Mouse (Mus musculus): ENCODE measurements around the gene Snrpb2. TPM values are rescaled to one million over a fixed set of nuclear protein-coding genes. Genes with fewer than 3 reads are reported as not detected.

Snrpb2 gene
- polyA plus RNA-seq, 2 experiments, result 17.1 to 40.2 TPM

DNA sequence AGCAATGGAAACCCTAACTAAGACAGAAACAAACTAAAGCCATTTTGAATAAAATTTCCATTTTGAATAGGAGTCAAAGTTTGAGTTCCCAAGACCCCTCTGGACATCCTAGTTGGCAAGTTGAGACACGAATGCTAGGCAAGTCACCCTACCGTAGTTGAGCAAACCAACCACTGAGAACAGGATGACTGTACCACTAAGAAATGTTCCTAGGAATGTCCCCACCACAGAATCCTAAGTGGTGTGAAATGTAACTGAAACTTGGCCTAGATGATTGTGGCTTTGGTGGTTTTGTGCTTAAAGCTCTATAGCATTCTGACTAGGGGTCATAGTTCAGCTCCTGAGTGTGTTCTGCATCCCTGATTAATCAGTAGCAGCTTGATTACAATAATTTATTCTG lies 39.5 kb upstream of the Snrpb2 start:
- 73% methylated on average over 2 of the region's 2 CpGs for WGBS (ENCODE audit: insufficient replicate concordance)
- Histone ChIP-seq H3K36me3 (replicated peaks; ENCODE audit: control insufficient read depth, insufficient read depth, low read depth) (no peaks in the 10 kb centered on the region), H3K4me2 (ENCODE audit: low read depth) (no peak overlapping the region), H3K9me3 (ENCODE audit: control insufficient read depth, low read length) (no peaks in the 10 kb centered on the region), H3K4me1 (replicated peaks; ENCODE audit: control insufficient read depth in 2 of 2, insufficient read depth in 2 of 2, low read length in 1 of 2) (no peaks in the 10 kb centered on the region), H3K4me3 (ENCODE audit: insufficient read depth in 1 of 2, low read depth in 2 of 2, low read length in 2 of 2) (no peak overlapping the region), H3K27ac (no peak overlapping the region), H3K9ac (replicated peaks) (no peak overlapping the region), H3K27me3 (ENCODE audit: control insufficient read depth, insufficient read depth, low read length) (no peaks in the 10 kb centered on the region)
- DNase-seq (ENCODE audit: low read depth in 3 of 3, low spot score in 3 of 3), result no peak
- no peak for ATAC-seq (ENCODE audit: insufficient read depth)
- no peak for TF ChIP-seq EP300 (IDR thresholded peaks at IDR 0.05; ENCODE audit: low read depth)
- TF ChIP-seq CTCF (IDR thresholded peaks at IDR 0.05; ENCODE audit: low read depth), result no peak

DNA sequence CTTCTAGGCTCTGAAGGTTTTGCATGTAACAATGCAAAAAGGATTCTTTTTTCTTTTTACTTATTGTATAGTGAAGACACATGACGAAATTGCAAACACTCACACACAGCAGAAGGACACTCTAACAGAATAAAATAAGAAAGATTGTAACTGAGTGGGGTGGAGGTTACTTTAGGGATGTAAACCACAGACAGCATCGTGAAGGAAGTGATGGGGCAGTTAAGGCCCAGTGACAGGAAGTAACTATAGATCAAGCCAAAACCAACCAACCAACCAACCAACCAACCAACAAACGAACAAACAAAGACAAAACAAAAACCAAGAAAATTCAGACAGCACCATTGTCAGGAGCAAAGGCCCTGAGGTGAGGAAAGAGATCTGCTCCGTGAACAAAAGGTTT lies 38.6 kb upstream of the Snrpb2 start:
- DNase-seq (ENCODE audit: low read depth in 3 of 3, low spot score in 3 of 3) (no peak), ATAC-seq (ENCODE audit: insufficient read depth) (no peak)
- Histone ChIP-seq H3K4me3 (ENCODE audit: insufficient read depth in 1 of 2, low read depth in 2 of 2, low read length in 2 of 2) (no peak overlapping the region), H3K9ac (replicated peaks) (no peak overlapping the region), H3K36me3 (replicated peaks; ENCODE audit: control insufficient read depth, insufficient read depth, low read depth) (no peaks in the 10 kb centered on the region), H3K4me1 (replicated peaks; ENCODE audit: control insufficient read depth in 2 of 2, insufficient read depth in 2 of 2, low read length in 1 of 2) (no peaks in the 10 kb centered on the region), H3K4me2 (ENCODE audit: low read depth) (no peak overlapping the region), H3K9me3 (ENCODE audit: control insufficient read depth, low read length) (no peaks in the 10 kb centered on the region), H3K27me3 (ENCODE audit: control insufficient read depth, insufficient read depth, low read length) (no peaks in the 10 kb centered on the region), H3K27ac (no peak overlapping the region)
- 28% methylated on average over 4 of the region's 4 CpGs for WGBS (ENCODE audit: insufficient replicate concordance)
- no peak for TF ChIP-seq EP300 (IDR thresholded peaks at IDR 0.05; ENCODE audit: low read depth)

DNA sequence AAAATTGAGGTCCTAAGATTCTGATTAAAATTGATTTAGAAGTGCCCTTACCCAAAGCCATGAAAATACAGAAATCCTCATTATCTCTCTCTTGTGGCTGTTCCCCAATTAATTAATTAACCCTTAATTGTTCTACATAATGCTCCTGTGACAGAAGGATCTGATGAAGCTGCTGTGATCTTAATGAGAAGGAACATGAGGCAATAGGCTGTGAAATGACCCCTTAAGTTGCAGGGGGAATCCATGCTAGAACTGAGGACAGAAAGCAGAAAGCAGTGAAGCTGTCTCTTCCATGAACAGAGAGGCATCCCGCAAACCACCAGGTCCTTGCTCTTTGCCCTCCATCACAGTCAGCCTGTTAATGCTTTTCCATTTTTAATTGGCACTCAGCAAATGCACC lies 31.6 kb upstream of the Snrpb2 start:
- WGBS (ENCODE audit: insufficient replicate concordance), result 63% methylated on average over 1 of the region's 1 CpGs
- Histone ChIP-seq H3K4me1 (replicated peaks; ENCODE audit: control insufficient read depth in 2 of 2, insufficient read depth in 2 of 2, low read length in 1 of 2) (no peaks in the 10 kb centered on the region), H3K4me2 (ENCODE audit: low read depth) (no peak overlapping the region), H3K4me3 (ENCODE audit: insufficient read depth in 1 of 2, low read depth in 2 of 2, low read length in 2 of 2) (no peak overlapping the region), H3K9me3 (ENCODE audit: control insufficient read depth, low read length) (no peaks in the 10 kb centered on the region), H3K36me3 (replicated peaks; ENCODE audit: control insufficient read depth, insufficient read depth, low read depth) (no peaks in the 10 kb centered on the region), H3K9ac (replicated peaks) (no peak overlapping the region), H3K27ac (no peak overlapping the region), H3K27me3 (ENCODE audit: control insufficient read depth, insufficient read depth, low read length) (no peaks in the 10 kb centered on the region)
- TF ChIP-seq EP300 (IDR thresholded peaks at IDR 0.05; ENCODE audit: low read depth), result no peak
- TF ChIP-seq CTCF (IDR thresholded peaks at IDR 0.05; ENCODE audit: low read depth), result no peak
- ATAC-seq (ENCODE audit: insufficient read depth) (no peak), DNase-seq (ENCODE audit: low read depth in 3 of 3, low spot score in 3 of 3) (no peak)

DNA sequence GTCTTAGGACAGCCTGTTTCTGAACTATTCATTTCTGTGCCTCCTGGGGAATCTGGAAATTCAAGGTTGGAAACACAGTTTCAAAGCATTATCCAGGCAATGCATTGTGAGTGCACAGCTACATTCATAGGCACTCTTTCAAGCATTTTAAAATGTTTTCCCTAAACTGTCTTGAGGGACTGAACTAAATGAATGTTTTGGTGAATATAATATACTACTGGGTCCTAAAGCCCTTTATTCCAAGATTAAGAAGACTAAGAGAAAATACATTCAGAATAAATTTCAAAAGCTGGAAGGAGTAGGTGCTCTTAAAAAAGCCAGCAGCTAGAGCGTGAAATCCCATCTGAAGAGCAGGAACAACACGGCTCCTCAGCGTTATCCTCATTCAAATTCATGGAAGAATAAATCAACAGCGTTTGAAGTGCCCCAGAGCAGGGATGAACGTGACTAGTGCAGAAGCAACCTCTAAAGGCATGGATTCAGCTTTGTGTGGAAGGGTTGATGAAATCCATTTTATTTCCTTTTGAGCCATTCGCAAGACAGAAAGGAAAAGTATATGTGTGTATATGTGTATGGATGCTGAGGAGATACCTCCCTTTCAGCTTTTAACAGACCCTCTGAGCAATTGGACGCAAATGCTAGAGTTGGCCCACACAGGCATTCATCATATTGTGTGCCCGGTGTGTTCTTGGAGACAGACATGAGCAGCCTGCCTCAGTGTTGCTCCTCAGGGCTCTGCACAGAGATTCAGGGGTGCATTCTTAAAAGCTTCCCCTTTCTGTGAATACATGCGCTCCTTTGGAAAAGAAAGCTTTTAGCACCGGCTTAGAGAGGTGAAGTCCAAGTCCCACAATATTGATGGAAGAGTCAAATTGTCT lies 30.2 kb upstream of the Snrpb2 start:
- ATAC-seq (ENCODE audit: insufficient read depth), result no peak
- H3K4me1 ChIP-seq (replicated peaks; ENCODE audit: control insufficient read depth in 2 of 2, insufficient read depth in 2 of 2, low read length in 1 of 2), result no peaks in the 10 kb centered on the region
- WGBS (ENCODE audit: insufficient replicate concordance), result 67% methylated on average over 10 of the region's 10 CpGs
- H3K36me3 ChIP-seq (replicated peaks; ENCODE audit: control insufficient read depth, insufficient read depth, low read depth), result no peaks in the 10 kb centered on the region
- no peak overlapping the region for H3K27ac ChIP-seq
- DNase-seq (ENCODE audit: low read depth in 3 of 3, low spot score in 3 of 3), result no peak
- H3K4me2 ChIP-seq (ENCODE audit: low read depth), result no peak overlapping the region
- no peak overlapping the region for H3K4me3 ChIP-seq (ENCODE audit: insufficient read depth in 1 of 2, low read depth in 2 of 2, low read length in 2 of 2)
- no peaks in the 10 kb centered on the region for H3K27me3 ChIP-seq (ENCODE audit: control insufficient read depth, insufficient read depth, low read length)
- no peak for TF ChIP-seq CTCF (IDR thresholded peaks at IDR 0.05; ENCODE audit: low read depth)
- TF ChIP-seq EP300 (IDR thresholded peaks at IDR 0.05; ENCODE audit: low read depth), result no peak
- H3K9ac ChIP-seq (replicated peaks), result no peak overlapping the region
- no peaks in the 10 kb centered on the region for H3K9me3 ChIP-seq (ENCODE audit: control insufficient read depth, low read length)

DNA sequence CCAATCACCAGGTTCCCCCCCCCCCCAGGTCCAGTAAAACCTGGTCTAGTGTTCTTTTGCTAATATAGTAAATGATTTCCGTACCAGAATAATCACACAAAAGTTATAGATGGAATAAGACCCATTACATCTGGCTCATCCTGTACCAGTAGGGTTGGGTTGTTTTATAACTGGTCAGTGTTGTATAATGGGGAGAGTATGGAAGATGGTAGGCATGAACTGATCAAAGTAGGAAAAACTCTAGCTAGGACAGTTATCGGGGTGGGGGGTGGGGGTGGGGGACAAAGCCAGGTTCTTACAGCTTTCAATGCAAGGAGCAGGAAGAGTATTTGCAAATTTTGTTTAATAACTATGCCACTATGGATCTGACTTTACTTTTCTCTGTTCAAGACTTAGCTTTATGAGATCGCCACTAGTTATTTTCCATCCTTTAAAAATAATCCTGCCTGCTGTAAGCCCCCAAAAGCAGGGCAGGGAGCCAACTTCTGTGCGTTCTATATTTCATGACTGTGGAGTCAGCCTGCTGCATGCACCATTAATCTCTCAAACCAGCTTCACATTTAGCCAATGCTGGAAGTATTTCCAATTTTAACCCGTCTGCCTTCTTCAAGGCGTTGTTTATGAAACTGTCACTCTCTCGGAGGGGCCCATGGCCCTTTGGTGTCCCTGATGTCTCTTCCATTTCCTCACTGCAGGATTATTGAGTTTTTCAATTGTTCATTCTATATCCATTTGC lies 28.3 kb upstream of the Snrpb2 start:
- 69% methylated on average over 7 of the region's 7 CpGs for WGBS (ENCODE audit: insufficient replicate concordance)
- Histone ChIP-seq H3K27ac (no peak overlapping the region), H3K36me3 (replicated peaks; ENCODE audit: control insufficient read depth, insufficient read depth, low read depth) (no peaks in the 10 kb centered on the region), H3K4me3 (ENCODE audit: insufficient read depth in 1 of 2, low read depth in 2 of 2, low read length in 2 of 2) (no peak overlapping the region), H3K9me3 (ENCODE audit: control insufficient read depth, low read length) (no peaks in the 10 kb centered on the region), H3K27me3 (ENCODE audit: control insufficient read depth, insufficient read depth, low read length) (no peaks in the 10 kb centered on the region), H3K9ac (replicated peaks) (no peak overlapping the region), H3K4me2 (ENCODE audit: low read depth) (no peak overlapping the region), H3K4me1 (replicated peaks; ENCODE audit: control insufficient read depth in 2 of 2, insufficient read depth in 2 of 2, low read length in 1 of 2) (no peaks in the 10 kb centered on the region)
- TF ChIP-seq EP300 (IDR thresholded peaks at IDR 0.05; ENCODE audit: low read depth) (no peak), CTCF (IDR thresholded peaks at IDR 0.05; ENCODE audit: low read depth) (no peak)
- DNase-seq (ENCODE audit: low read depth in 3 of 3, low spot score in 3 of 3), result no peak
- no peak for ATAC-seq (ENCODE audit: insufficient read depth)

Data from liver, embryonic 14.5 days (tissue).